Mouse (Mus musculus) bone marrow macrophage, adult 2 months (primary cell): ENCODE measurements around the gene Ppox.

Experiments
- CTCF ChIP-seq: IDR thresholded peaks from 2 replicates; pipeline ENCODE4 v1.5.1; 2012; ENCODE audit warnings: low read depth, mild to moderate bottlenecking, low read length, moderate library complexity
- POLR2A ChIP-seq: IDR thresholded peaks from 2 replicates; pipeline ENCODE4 v1.6.1; 2012; ENCODE audit warnings: mild to moderate bottlenecking, low read depth, low read length, borderline replicate concordance

DNA sequence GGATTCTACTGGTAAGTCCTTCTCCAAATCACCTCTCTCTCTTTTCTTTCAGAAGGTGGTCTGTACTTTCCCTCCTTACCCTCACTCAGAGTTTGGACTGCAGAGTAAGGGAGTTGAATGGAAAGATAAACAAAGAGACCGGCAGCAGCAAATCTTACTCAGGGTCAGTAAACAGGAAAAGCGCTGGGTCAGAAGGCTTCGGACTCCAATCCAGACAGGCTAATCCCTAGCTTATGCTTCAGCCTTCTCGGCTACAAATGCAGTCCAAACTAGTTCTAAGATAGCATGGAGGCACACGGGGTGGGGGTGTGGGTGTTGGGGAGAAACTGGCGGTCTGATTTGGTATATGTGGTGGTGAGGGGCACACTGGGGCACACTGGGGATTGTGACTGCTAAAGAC, 43.5 kb downstream of the Ppox start:
- no peak for TF ChIP-seq CTCF
- no peak for TF ChIP-seq POLR2A
